Mouse (Mus musculus) stomach, postnatal 0 days (tissue): ENCODE measurements around the gene Hist1h2bj. TPM values are rescaled to one million over a fixed set of nuclear protein-coding genes. Genes with fewer than 3 reads are reported as not detected.

Source experiments
- ATAC-seq: fragments of 200-750 bp; cut with Nextera tagmentation; 2 replicates; pipeline ENCODE4 v1.8.0; 2017; ENCODE audit not compliant: low FRiP score, low TSS enrichment
- DNase-seq: peaks from one replicate; pipeline ENCODE4 v3.0.0-alpha.2; 2016; ENCODE audit warnings: low spot score
- H3K27ac ChIP-seq: fragments of 300-500 bp; sonication (generic); replicated peaks from 2 replicates; pipeline ENCODE4 v1.5.1; 2014; ENCODE audit warnings: mild to moderate bottlenecking, control low read depth
- H3K27me3 ChIP-seq: fragments of 300-500 bp; sonication (generic); 2 replicates; pipeline ENCODE4 v1.6.1; 2014; ENCODE audit warnings: low read length; ENCODE audit not compliant: control insufficient read depth, insufficient read depth
- H3K36me3 ChIP-seq: fragments of 300-500 bp; sonication (generic); 2 replicates; pipeline ENCODE4 v1.6.1; 2014; ENCODE audit warnings: low read length, mixed read lengths; ENCODE audit not compliant: control insufficient read depth, insufficient read depth
- H3K4me1 ChIP-seq: fragments of 300-500 bp; sonication (generic); replicated peaks from 2 replicates; pipeline ENCODE4 v1.6.1; 2014; ENCODE audit warnings: antibody characterized with exemption; ENCODE audit not compliant: control insufficient read depth, insufficient read depth
- H3K4me2 ChIP-seq: fragments of 300-500 bp; sonication (generic); replicated peaks from 2 replicates; pipeline ENCODE4 v1.6.1; 2014; ENCODE audit warnings: low read depth, mild to moderate bottlenecking, control low read depth, moderate library complexity
- H3K4me3 ChIP-seq: fragments of 300-500 bp; sonication (generic); 2 replicates; pipeline ENCODE4 v1.5.1; 2014; ENCODE audit warnings: low read depth, low read length, control low read depth
- H3K9ac ChIP-seq: fragments of 300-500 bp; sonication (generic); 2 replicates; pipeline ENCODE4 v1.6.1; 2014; ENCODE audit warnings: mild to moderate bottlenecking, low read length, control low read depth, mixed read lengths
- H3K9me3 ChIP-seq: fragments of 300-500 bp; sonication (generic); 2 replicates; pipeline ENCODE4 v1.6.1; 2016; ENCODE audit warnings: low read length; ENCODE audit not compliant: control insufficient read depth
- CTCF ChIP-seq: IDR thresholded peaks from 2 replicates; pipeline ENCODE4 v1.5.1; 2016; ENCODE audit warnings: antibody characterized with exemption, low read depth, mild to moderate bottlenecking, moderate library complexity
- EP300 ChIP-seq: optimal IDR thresholded peaks from 2 replicates; pipeline ENCODE3; 2016; ENCODE audit warnings: antibody characterized with exemption
- WGBS: fragments of 180-500 bp; shearing (Covaris S2); extraction: QIAGEN DNeasy Blood & Tissue Kit; methylation state at CpG from one replicate; pipeline ENCODE4 v1.1.7; 2014; 5-methylcytosine and 5-hydroxymethylcytosine counted together
- polyA plus RNA-seq: library from polyadenylated mRNA; unstranded; fragments of >200 nt; fragmentation: Nextera tagmentation; extraction: Ambion mirVana; gene quantifications from 2 replicates; pipeline ENCODE4 v1.2.1, GENCODE M21; 2015

Gene Hist1h2bj
- polyA plus RNA-seq, 1 experiment from 2014 or later, result 3.7 TPM

DNA sequence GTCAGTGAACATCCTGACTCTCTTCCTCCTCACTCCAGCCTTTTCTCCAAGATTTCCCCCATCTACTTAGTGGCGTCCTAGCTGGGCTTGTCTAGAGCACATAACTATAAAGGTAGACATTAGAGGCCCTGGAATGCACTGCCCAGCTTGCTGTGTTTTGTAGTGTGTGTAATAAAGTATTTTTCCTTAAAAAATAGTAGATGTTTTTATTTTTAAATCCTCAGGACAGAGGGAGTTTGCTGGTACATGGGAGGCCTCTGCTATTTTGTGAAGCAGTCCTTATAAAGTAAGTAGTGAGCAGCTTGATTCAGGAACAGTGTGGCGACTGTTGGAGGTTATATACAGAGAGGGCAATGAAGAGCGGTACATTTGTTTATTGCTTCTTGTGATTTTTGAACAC lies 34.3 kb upstream of the Hist1h2bj start:
- Histone ChIP-seq H3K27me3 (peaks cover 29% of the 10 kb centered on the region; the same call in 1 of the 2 replicates), H3K9me3 (no peaks in the 10 kb centered on the region), H3K36me3 (no peaks in the 10 kb centered on the region), H3K4me1 (0 out of 2 replicates have a peak, but pooled peaks cover 3% of the 10 kb centered on the region), H3K4me3 (no peak overlapping the region), H3K4me2 (no peak overlapping the region), H3K27ac (no peak overlapping the region), H3K9ac (no peak overlapping the region)
- DNase-seq, result no peak
- no peak for TF ChIP-seq EP300
- TF ChIP-seq CTCF, result no peak
- 78% methylated on average over 3 of the region's 3 CpGs for WGBS
- ATAC-seq, result no peak

- H3K4me3 ChIP-seq, result no peak within 1 kb of the TSS
- no peak for TF ChIP-seq EP300
- TF ChIP-seq CTCF, result no peak
- no peak within 1 kb of the TSS for H3K4me2 ChIP-seq
- 52% methylated on average over 7 of the region's 7 CpGs for WGBS
- 0 out of 2 replicates have a peak, but pooled peaks cover 3% of the 10 kb centered on the region for H3K4me1 ChIP-seq
- no peak for ATAC-seq
- H3K9ac ChIP-seq, result no peak within 1 kb of the TSS
- no peaks in the 10 kb centered on the region for H3K9me3 ChIP-seq
- H3K36me3 ChIP-seq, result no peaks in the 10 kb centered on the region
- peaks cover 24% of the 10 kb centered on the region; the same call in 1 of the 2 replicates for H3K27me3 ChIP-seq
- no peak within 1 kb of the TSS for H3K27ac ChIP-seq
- DNase-seq, result no peak
These were observed 33.4 kb upstream of the Hist1h2bj start, which contains the start of gene Prss16 for GRCm38 (mm10) chr13:22009642-22010041. Prss16 (minus strand) TSS chr13:22009742.

DNA sequence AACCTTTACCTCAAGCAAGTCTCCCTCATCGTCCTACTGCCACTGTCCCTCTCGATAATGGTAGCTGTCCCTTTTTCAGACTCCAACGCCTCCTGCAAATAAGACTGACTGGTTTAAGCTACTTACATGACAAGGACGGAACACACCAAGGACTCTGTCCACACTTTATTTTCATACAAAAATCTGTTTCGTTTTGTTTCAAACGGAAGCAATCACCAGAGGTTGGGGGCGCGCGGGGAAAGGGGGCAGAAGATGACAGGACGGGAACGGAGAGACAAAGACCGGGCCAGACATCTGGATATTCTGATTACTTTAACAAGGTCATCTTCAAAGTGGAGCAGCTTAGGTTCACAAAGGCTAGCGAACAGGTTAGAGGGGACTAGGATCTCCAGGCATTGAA lies 29.3 kb upstream of the Hist1h2bj start:
- no peaks in the 10 kb centered on the region for H3K4me1 ChIP-seq
- H3K27ac ChIP-seq, result no peak overlapping the region
- H3K27me3 ChIP-seq, result peaks cover 11% of the 10 kb centered on the region; the same call in 1 of the 2 replicates
- TF ChIP-seq EP300 (no peak), CTCF (no peak)
- no peak overlapping the region for H3K4me2 ChIP-seq
- H3K9me3 ChIP-seq, result no peaks in the 10 kb centered on the region
- no peak overlapping the region for H3K4me3 ChIP-seq
- ATAC-seq, result no peak
- WGBS, result 24% methylated on average over 13 of the region's 13 CpGs
- no peaks in the 10 kb centered on the region for H3K36me3 ChIP-seq
- DNase-seq, result no peak
- H3K9ac ChIP-seq, result no peak overlapping the region

GRCm38 (mm10) chr13:22014411-22014845 lies 28.6 kb upstream of the Hist1h2bj start:
- no peak overlapping the region for H3K27ac ChIP-seq
- DNase-seq, result no peak
- H3K4me2 ChIP-seq, result 0 out of 2 replicates have a peak overlapping the region, but pooled peaks have one; percentile 9
- TF ChIP-seq EP300, result no peak
- TF ChIP-seq CTCF, result no peak
- no peaks in the 10 kb centered on the region for H3K4me1 ChIP-seq
- no peak overlapping the region for H3K9ac ChIP-seq
- no peak overlapping the region; the same call in 1 of the 2 replicates for H3K4me3 ChIP-seq
- ATAC-seq, result no peak
- WGBS, result 16% methylated on average over 17 of the region's 17 CpGs
- H3K36me3 ChIP-seq, result no peaks in the 10 kb centered on the region
- no peaks in the 10 kb centered on the region for H3K9me3 ChIP-seq
- peaks cover 11% of the 10 kb centered on the region; the same call in 1 of the 2 replicates for H3K27me3 ChIP-seq

DNA sequence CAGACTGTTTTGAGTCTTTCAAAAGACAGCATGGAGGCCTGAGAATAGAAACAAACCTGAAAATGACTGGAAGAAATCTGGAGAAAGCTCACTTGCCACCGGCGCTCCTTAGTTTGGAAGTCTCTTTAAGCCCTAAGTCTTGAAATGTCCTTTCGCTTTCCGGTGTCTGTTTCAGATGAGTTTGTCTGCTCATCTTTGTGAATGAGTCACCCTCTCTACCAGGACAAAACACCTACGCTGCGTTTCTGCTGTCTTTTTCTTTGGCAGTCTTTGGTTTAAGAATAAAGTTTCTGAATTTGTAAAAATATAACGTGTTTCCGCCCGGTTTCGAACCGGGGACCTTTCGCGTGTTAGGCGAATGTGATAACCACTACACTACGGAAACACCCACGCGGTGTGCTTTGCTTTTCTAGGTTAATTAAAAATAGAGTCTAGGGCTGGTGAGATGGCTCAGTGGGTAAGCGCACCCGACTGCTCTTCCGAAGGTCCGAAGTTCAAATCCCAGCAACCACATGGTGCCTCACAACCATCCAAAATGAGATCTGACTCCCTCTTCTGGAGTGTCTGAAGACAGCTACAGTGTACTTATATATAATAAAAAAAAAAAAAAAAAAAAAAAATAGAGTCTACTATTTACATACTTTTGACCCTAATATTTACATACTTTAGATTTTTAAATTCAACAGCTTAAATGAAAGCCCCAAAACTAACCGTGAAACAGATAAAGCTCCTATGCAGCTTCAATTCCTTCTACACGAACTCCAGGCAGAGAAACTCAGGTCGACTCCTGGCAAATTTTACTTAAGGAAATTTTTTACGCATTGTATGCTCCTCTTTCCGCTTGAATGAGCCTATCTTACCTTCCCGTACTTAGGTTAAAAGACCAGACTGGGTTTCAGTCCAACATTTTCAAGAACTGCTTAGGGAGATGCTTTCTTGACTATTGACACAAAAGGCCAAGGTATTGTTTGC lies 27.2 kb upstream of the Hist1h2bj start:
- ATAC-seq (peak; percentile 93), DNase-seq (peak; percentile 82)
- no peaks in the 10 kb centered on the region for H3K4me1 ChIP-seq
- peaks cover 6% of the 10 kb centered on the region; the same call in 1 of the 2 replicates for H3K27me3 ChIP-seq
- no peak overlapping the region for H3K4me3 ChIP-seq
- H3K36me3 ChIP-seq, result no peaks in the 10 kb centered on the region
- no peak overlapping the region for H3K4me2 ChIP-seq
- TF ChIP-seq EP300 (no peak), CTCF (peak; percentile 33)
- 15% methylated on average over 27 of the region's 27 CpGs for WGBS
- no peak overlapping the region for H3K9ac ChIP-seq
- no peaks in the 10 kb centered on the region for H3K9me3 ChIP-seq
- H3K27ac ChIP-seq, result no peak overlapping the region
